Mouse (Mus musculus): ENCODE data around the gene H2-DMb1.

GRCm38 (mm10) chr17:34140240-34140639, 12.6 kb upstream of the H2-DMb1 start:
- TF ChIP-seq CTCF (IDR thresholded peaks at IDR 0.05; ENCODE audit: extremely low read depth, insufficient read depth, insufficient read length, insufficient replicate concordance) (no peak), POLR2A (IDR thresholded peaks at IDR 0.05; ENCODE audit: low read depth, low read length) (no peak)
